Mouse (Mus musculus) left cerebral cortex, adult 2 months (tissue): ENCODE measurements at regions not wholly inside any gene's neighbourhood (a gene's known extent, or its start where the extent isn't known, plus 50 kb on each side); places are given as distances from the start of the nearest gene placed in this dataset.
A peak's percentile ranks its signal among the peaks of the same experiment; 100 is the strongest.

Source experiments
- DNase-seq, 2 experiments: peaks; one replicate each; pipeline ENCODE4 v3.0.0; 2021 to 2022; ENCODE audit warnings: low spot score in 2 of 2, mixed read lengths in 1 of 2; ENCODE audit errors: extremely low spot score in 1 of 2
- H3K27ac ChIP-seq: fragments of 200-600 bp; 2 replicates; pipeline ENCODE4 v1.8.1; 2022
- H3K4me3 ChIP-seq: fragments of 200-600 bp; 2 replicates; pipeline ENCODE4 v1.8.1; 2022
- CTCF ChIP-seq: fragments of 200-600 bp; IDR thresholded peaks from 2 replicates; pipeline ENCODE4 v1.8.1; 2022; ENCODE audit warnings: antibody characterized with exemption, mild to moderate bottlenecking, moderate library complexity
- intact Hi-C: fragments of 180-260 bp; cut with DNase I; formaldehyde crosslinking; loops from one replicate; pipeline ENCODE4 v1.15.1; 2025

DNA sequence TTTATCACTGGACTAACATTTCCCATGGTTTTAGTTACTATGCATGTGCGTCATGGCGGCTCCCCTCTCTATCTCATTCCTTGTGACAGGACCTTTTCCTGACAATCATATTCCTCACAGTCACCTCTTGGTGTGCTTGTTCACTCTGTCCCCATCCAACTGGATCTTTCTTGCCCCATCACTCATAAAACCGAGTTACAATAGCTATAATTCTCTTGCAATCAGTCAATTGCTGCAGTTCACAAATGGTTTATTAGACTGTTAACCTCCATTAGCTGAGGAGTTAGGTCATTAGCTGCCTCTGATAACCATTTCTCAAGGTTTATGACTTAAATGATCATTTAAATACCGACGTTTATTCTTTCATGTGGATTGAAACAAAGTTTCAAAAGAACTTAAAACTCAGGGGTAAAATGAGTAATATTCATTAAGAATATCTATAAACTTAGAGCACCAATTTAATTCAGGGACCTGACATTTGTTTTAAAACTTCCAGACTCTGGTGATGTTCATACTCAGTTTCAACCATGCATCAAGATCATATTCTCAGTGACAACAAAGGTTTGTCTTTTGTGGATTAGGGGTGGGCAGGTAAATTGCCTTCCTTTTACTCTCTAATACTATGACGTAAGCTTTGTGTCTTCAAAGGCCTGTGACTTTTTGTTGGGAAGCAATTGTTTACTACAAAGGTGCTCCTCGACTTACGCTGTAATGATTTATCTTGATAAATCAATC is 344.4 kb upstream of the Sel1l start:
- H3K27ac ChIP-seq = 0 out of 2 replicates have a peak overlapping the region, but pooled peaks have one; percentile 4
- DNase-seq = no peak
- TF ChIP-seq CTCF = no peak
- no peak overlapping the region for H3K4me3 ChIP-seq
- intact Hi-C loops = loop anchor here (5.0 to 10.0 kb wide), 2 partner anchors 104 to 169 kb away; no protein-coding TSS in a partner anchor

DNA sequence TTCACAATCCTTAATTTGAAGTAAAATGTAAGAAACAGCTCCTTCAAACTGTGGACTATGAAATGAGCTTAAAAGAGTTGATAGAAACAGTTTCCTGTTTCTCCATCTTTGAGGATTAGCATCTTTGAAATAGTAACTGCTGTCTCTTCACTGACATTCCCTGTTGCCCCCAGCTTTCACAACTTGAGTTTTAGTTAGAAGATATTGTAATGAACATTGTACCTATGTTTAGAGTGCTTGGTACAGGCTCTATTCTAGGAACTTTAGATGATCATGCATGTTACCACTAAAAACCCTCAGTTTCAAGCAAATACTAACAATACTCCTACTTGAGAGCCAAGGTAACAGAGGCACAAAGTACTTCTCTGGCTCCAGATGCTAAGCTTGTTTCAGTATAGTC is 340.1 kb upstream of the Sel1l start:
- DNase-seq = no peak
- no peak for TF ChIP-seq CTCF
- Histone ChIP-seq H3K4me3 (no peak overlapping the region), H3K27ac (no peak overlapping the region; the same call in 1 of the 2 replicates)
- intact Hi-C loops = no loop called here

GRCm38 (mm10) chr12:92187133-92187482 is 338.2 kb upstream of the Sel1l start:
- Histone ChIP-seq H3K27ac (no peak overlapping the region), H3K4me3 (no peak overlapping the region)
- TF ChIP-seq CTCF = no peak
- DNase-seq = no peak
- intact Hi-C loops = no loop called here

DNA sequence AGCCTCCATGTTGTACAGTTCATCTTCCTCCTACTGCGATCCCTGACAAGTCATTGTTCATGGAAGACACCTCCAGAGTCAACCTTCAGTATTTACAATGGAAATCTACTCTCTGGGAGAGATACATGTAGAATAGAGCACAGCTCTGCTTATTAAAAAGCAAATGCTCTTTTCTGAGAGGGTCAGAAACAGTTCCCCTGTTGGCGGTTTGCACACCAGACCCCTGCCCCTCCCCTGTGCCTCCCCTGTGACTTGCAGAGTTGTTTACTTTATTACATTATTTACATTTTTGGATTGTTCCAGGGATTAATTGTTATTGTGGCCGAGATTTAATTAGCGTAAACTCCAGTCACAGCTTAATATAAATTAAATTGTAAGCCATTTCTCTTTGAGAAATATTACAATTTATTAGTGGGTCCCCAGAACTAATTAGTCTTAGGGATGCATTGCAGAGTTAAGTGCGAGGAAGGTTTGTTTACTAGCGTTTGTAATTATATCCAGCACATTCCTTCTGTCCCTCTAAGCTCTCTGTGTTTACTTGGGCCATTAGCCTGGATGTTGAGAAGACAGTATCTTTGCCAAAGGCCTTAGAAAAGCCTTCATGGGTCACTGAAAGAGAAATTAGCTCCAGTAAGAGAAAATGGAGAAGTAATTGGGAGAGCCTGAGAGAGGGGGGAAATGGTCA is 337.6 kb upstream of the Sel1l start:
- DNase-seq = no peak
- no peak overlapping the region for H3K27ac ChIP-seq
- no peak overlapping the region for H3K4me3 ChIP-seq
- intact Hi-C loops = no loop called here
- TF ChIP-seq CTCF = no peak

DNA sequence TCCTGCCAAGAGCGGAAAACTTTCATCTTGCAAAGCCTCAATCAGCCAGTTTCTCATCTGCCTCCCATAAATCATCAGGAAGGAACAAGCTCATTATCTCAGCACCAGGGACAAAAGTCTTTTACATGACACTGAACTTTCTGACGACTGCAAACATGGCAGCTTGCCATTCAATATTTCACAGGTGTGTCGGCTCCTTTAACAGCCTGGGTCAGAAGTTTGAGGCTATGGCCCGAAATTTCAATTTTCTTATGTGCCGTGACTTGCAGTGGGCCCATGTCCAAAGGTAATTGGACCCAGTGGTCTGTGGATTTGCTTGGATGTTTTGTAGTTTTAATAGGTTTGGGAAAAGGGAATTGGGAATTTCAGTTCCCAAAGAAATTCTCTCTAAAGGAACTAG is 330.3 kb upstream of the Sel1l start:
- Histone ChIP-seq H3K27ac (no peak overlapping the region), H3K4me3 (no peak overlapping the region)
- no peak for DNase-seq
- no peak for TF ChIP-seq CTCF
- intact Hi-C loops = no loop called here

- Histone ChIP-seq H3K4me3 (no peak overlapping the region), H3K27ac (no peak overlapping the region)
- intact Hi-C loops = no loop called here
- no peak for DNase-seq
- TF ChIP-seq CTCF = no peak
Observed at GRCm38 (mm10) chr12:92156726-92157125, 307.8 kb upstream of the Sel1l start.

DNA sequence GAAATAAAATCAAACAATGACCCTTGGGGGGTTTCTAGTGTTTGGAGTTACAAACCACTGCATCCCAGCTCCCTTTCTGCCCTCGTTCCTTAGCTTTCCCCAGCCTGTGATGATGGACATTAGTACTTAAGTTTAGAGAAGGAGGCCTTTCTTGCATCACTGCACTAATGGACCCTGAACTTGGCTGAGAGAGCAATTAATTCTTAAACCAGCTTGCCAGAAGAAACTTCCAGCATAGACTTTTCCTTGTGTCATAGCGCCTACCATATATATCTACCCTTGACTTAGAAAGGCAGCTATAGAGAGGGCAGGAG is 303.9 kb upstream of the Sel1l start:
- intact Hi-C loops = no loop called here
- DNase-seq = no peak
- no peak for TF ChIP-seq CTCF
- Histone ChIP-seq H3K27ac (no peak overlapping the region; the same call in 1 of the 2 replicates), H3K4me3 (no peak overlapping the region)

DNA sequence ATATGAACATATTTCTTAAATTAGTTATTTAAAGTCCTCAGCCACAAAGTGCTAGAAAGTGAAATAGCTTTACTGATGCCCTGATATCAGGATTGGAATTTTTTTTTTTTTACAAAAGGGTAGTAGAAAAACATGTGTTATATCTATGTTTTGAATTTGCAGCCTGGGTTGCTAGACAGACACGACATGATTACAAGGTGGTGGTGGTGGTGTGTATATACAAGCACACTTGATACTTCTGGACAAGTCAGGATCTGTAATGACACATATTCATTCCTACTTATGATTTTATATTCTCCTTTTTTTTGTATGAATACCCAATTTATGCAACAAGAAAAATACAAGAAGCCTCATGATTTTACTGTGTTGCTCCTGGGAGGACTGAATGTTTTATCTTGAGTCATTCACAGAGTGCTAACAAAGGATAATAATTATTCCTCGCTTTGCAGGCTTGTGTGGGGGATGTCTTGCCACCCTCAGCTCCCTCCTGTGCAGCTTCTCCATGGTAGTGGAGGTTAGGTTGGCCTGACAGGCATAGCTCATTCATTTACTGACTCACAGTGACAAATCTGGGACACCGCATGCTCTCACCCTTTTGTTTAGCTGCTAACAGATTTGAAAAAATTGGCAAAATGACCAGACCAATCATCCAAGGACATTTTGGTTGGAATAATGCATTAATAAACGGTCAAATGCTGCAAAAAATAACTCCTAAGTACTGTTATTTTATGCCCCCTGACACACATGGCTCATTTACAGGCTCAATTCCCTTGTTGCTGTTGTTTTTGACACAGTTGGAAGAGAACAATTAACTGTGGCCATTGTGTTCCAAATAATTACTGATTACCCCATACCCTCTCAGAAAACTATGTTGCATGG is 303.3 kb upstream of the Sel1l start:
- Histone ChIP-seq H3K4me3 (no peak overlapping the region), H3K27ac (peak overlapping the region; percentile 28; the same call in 1 of the 2 replicates)
- intact Hi-C loops = no loop called here
- no peak for DNase-seq
- TF ChIP-seq CTCF = no peak

GRCm38 (mm10) chr12:92137539-92137938 is 288.6 kb upstream of the Sel1l start:
- DNase-seq = no peak
- intact Hi-C loops = no loop called here
- TF ChIP-seq CTCF = no peak
- Histone ChIP-seq H3K4me3 (no peak overlapping the region), H3K27ac (no peak overlapping the region)

DNA sequence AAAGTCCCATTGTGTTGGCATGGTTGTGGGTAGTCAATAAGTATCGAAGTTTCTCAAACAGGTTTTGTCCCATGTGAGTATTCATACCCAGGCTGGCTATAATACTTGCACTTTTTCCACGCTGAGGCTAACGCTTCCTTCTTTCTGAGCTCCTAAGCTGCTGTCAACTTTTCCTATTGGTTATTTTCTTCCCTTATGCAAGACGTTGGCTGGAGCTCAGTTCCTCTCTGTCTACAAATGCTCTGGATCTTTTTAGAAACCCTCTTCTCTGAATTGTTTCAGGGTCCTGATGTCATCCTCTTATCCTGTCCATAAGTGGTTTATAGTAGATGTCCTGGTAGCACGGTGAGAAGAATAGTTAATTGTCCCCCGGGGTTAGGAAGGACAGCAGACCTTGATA is 278.7 kb upstream of the Sel1l start:
- no peak overlapping the region for H3K4me3 ChIP-seq
- H3K27ac ChIP-seq = no peak overlapping the region
- no peak for TF ChIP-seq CTCF
- intact Hi-C loops = no loop called here
- DNase-seq = no peak

DNA sequence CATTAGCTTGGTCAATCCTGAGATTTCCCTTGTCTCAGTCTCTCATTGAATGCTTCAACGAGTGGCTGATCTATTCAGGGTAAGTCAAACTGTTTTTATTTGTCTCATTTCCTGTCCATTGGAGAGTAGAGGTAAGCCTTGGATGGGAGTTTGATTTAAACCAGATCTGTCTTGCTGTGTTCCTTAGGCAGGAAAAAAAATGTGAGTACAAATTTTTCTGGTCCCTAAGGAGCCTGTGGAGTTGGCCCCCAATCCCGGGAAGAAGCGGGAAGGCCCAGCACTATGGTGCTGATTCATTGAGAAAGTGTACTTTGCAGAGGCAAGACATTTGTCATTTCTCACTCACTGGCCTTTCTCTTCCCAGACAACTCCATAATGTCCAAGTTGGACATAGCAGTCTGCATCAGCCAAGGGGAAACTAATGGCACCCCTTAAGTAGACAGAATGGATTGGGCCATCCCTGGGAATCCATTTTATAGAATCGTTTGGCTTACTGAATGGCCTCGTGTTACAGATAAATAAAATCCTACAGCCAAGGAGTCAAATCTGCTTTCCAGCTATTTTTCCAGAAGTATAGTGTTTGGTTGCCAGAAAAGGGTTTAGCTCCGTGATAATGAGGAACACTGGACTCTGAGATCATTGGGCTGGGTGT is 271.3 kb upstream of the Sel1l start:
- Histone ChIP-seq H3K27ac (no peak overlapping the region), H3K4me3 (no peak overlapping the region)
- DNase-seq = no peak
- intact Hi-C loops = no loop called here
- no peak for TF ChIP-seq CTCF

- H3K4me3 ChIP-seq = no peak overlapping the region
- no peak for DNase-seq
- no peak overlapping the region for H3K27ac ChIP-seq
- intact Hi-C loops = no loop called here
- TF ChIP-seq CTCF = no peak
Observed at GRCm38 (mm10) chr12:92109615-92110014, 260.7 kb upstream of the Sel1l start.
